16 mouse cellular contexts compared by ENCODE assay signal in genomic region chr9:10987892-10988291, GRCm38 (mm10).
"Had no signal": no experiment of that assay in that cellular context is flagged by ENCODE, and none has a peak within 500 bp of the region (broad histone marks: within the 10 kb centered on the region; RNA-seq: fewer than 3 reads in every experiment).

No protein-coding gene starts in this region.

- H3K27me3 ChIP-seq: limb, embryonic 12.5 days; limb, embryonic 15.5 days; lung, embryonic 15.5 days; megakaryocyte, embryonic 14.5 days; midbrain, embryonic 13.5 days had no signal

- H3K9ac ChIP-seq: limb, embryonic 12.5 days; limb, embryonic 15.5 days; liver, embryonic 14.5 days; lung, embryonic 15.5 days; midbrain, embryonic 13.5 days had no signal

- H3K4me3 ChIP-seq: limb, embryonic 12.5 days; limb, embryonic 15.5 days; lung, embryonic 15.5 days; megakaryocyte, embryonic 14.5 days; midbrain, embryonic 10.5 days; midbrain, embryonic 13.5 days had no signal

- H3K4me1 ChIP-seq: limb, embryonic 12.5 days; limb, embryonic 15.5 days; lung, embryonic 15.5 days; megakaryocyte, embryonic 14.5 days; midbrain, embryonic 10.5 days; midbrain, embryonic 13.5 days had no signal

- H3K4me2 ChIP-seq: limb, embryonic 12.5 days; limb, embryonic 15.5 days; liver, embryonic 11.5 days; lung, embryonic 15.5 days; midbrain, embryonic 13.5 days had no signal

- ATAC-seq: midbrain, embryonic 13.5 days had no signal

- H3K9me3 ChIP-seq: limb, embryonic 12.5 days; limb, embryonic 15.5 days; lung, embryonic 15.5 days; midbrain, embryonic 10.5 days; midbrain, embryonic 13.5 days had no signal

- H3K27ac ChIP-seq: limb, embryonic 12.5 days; limb, embryonic 15.5 days; liver, embryonic 14.5 days; lung, embryonic 15.5 days; midbrain, embryonic 10.5 days; midbrain, embryonic 13.5 days had no signal

- DNase-seq: kidney, postnatal 14 days; kidney, postnatal 4 days; left cerebral cortex, postnatal 4 days; lung, adult 18-20 months; lung, postnatal 10 days; lung, postnatal 36 days; thymus, adult 18-20 months; thymus, postnatal 36 days had no signal

- H3K36me3 ChIP-seq: limb, embryonic 12.5 days; limb, embryonic 15.5 days; lung, embryonic 15.5 days; midbrain, embryonic 10.5 days; midbrain, embryonic 13.5 days had no signal
